Mouse (Mus musculus): Measurements from ENCODE around the gene Cdx2. TPM values are rescaled to one million over a fixed set of nuclear protein-coding genes. Genes with fewer than 3 reads are reported as not detected.

Cdx2 gene
- polyA plus RNA-seq, 1 experiment from 2014 or later: not detected

- H3K4me3 ChIP-seq: no peak overlapping the region
- 1% methylated on average over 39 of the region's 39 CpGs for WGBS
Measured at GRCm38 (mm10) chr5:147314646-147315431, 7.8 kb upstream of the Cdx2 start.

GRCm38 (mm10) chr5:147312830-147313685 is 6.0 kb upstream of the Cdx2 start:
- Histone ChIP-seq H3K4me3 (no peak overlapping the region), H3K4me2 (no peak overlapping the region), H3K9me3 (no peaks in the 10 kb centered on the region), H3K27ac (no peak overlapping the region), H3K27me3 (peaks cover 100% of the 10 kb centered on the region), H3K9ac (no peak overlapping the region), H3K4me1 (no peaks in the 10 kb centered on the region), H3K36me3 (no peaks in the 10 kb centered on the region)
- no peak for ATAC-seq (ENCODE audit: borderline replicate concordance, extremely low read depth, low FRiP score, low TSS enrichment)
- 1% methylated on average over 27 of the region's 27 CpGs for WGBS

More at GRCm38 (mm10) chr5:147314646-147315431, 7.8 kb upstream of the Cdx2 start:
- Histone ChIP-seq H3K27ac (no peak overlapping the region), H3K4me2 (no peak overlapping the region), H3K36me3 (no peaks in the 10 kb centered on the region), H3K9ac (no peak overlapping the region), H3K27me3 (peaks cover 99% of the 10 kb centered on the region), H3K4me1 (no peaks in the 10 kb centered on the region), H3K9me3 (no peaks in the 10 kb centered on the region)
- no peak for ATAC-seq (ENCODE audit: borderline replicate concordance, extremely low read depth, low FRiP score, low TSS enrichment)

- Histone ChIP-seq H3K27me3 (peaks cover 100% of the 10 kb centered on the region), H3K4me3 (no peak overlapping the region), H3K9me3 (no peaks in the 10 kb centered on the region), H3K4me2 (no peak overlapping the region), H3K9ac (no peak overlapping the region), H3K27ac (no peak overlapping the region), H3K4me1 (0 out of 2 replicates have a peak, but pooled peaks cover 6% of the 10 kb centered on the region), H3K36me3 (no peaks in the 10 kb centered on the region)
- ATAC-seq (ENCODE audit: borderline replicate concordance, extremely low read depth, low FRiP score, low TSS enrichment): no peak
- WGBS: no CpG with 5 or more reads among the region's 2 CpGs
Measured at GRCm38 (mm10) chr5:147309786-147310185, 2.7 kb upstream of the Cdx2 start.

- Histone ChIP-seq H3K4me2 (no peak overlapping the region), H3K4me3 (no peak overlapping the region), H3K9me3 (no peaks in the 10 kb centered on the region), H3K27ac (no peak overlapping the region), H3K4me1 (0 out of 2 replicates have a peak, but pooled peaks cover 6% of the 10 kb centered on the region), H3K27me3 (peaks cover 100% of the 10 kb centered on the region), H3K36me3 (no peaks in the 10 kb centered on the region), H3K9ac (no peak overlapping the region)
- WGBS: 7% methylated on average over 9 of the region's 9 CpGs
- no peak for ATAC-seq (ENCODE audit: borderline replicate concordance, extremely low read depth, low FRiP score, low TSS enrichment)
Measured at GRCm38 (mm10) chr5:147308451-147308850, 1.4 kb upstream of the Cdx2 start.

GRCm38 (mm10) chr5:147307398-147307785 is 322 bp upstream of the Cdx2 start:
- Histone ChIP-seq H3K4me2 (no peak overlapping the region), H3K36me3 (no peaks in the 10 kb centered on the region), H3K9ac (no peak overlapping the region), H3K9me3 (no peaks in the 10 kb centered on the region), H3K27me3 (peaks cover 100% of the 10 kb centered on the region), H3K4me1 (0 out of 2 replicates have a peak, but pooled peaks cover 6% of the 10 kb centered on the region), H3K27ac (no peak overlapping the region), H3K4me3 (no peak overlapping the region)
- whole genome bisulfite sequencing: 2% methylated on average over 12 of the region's 12 CpGs
- ATAC-seq (ENCODE audit: borderline replicate concordance, extremely low read depth, low FRiP score, low TSS enrichment): no peak

GRCm38 (mm10) chr5:147305856-147306637 is 1.0 kb downstream of the Cdx2 start:
- Histone ChIP-seq H3K4me2 (no peak overlapping the region; the same call in 1 of the 2 replicates), H3K9me3 (no peaks in the 10 kb centered on the region), H3K4me3 (peak overlapping the region; percentile 4; the same call in 1 of the 2 replicates), H3K36me3 (no peaks in the 10 kb centered on the region), H3K27ac (no peak overlapping the region), H3K27me3 (peaks cover 100% of the 10 kb centered on the region), H3K9ac (no peak overlapping the region), H3K4me1 (0 out of 2 replicates have a peak, but pooled peaks cover 9% of the 10 kb centered on the region)
- WGBS: under 1% methylated on average over 55 of the region's 58 CpGs
- no peak for ATAC-seq (ENCODE audit: borderline replicate concordance, extremely low read depth, low FRiP score, low TSS enrichment)

GRCm38 (mm10) chr5:147305166-147305565 is 1.9 kb downstream of the Cdx2 start:
- Histone ChIP-seq H3K9ac (no peak overlapping the region), H3K27ac (no peak overlapping the region), H3K36me3 (no peaks in the 10 kb centered on the region), H3K4me1 (peaks cover 16% of the 10 kb centered on the region; the same call in 1 of the 2 replicates), H3K4me3 (no peak overlapping the region), H3K4me2 (no peak overlapping the region), H3K27me3 (peaks cover 100% of the 10 kb centered on the region), H3K9me3 (no peaks in the 10 kb centered on the region)
- 2% methylated on average over 16 of the region's 16 CpGs for WGBS
- no peak for ATAC-seq (ENCODE audit: borderline replicate concordance, extremely low read depth, low FRiP score, low TSS enrichment)

GRCm38 (mm10) chr5:147304276-147305155 is 2.6 kb downstream of the Cdx2 start:
- no peak overlapping the region for H3K9ac ChIP-seq
- H3K27me3 ChIP-seq: peaks cover 100% of the 10 kb centered on the region
- 1% methylated on average over 54 of the region's 54 CpGs for WGBS
- no peak for ATAC-seq (ENCODE audit: borderline replicate concordance, extremely low read depth, low FRiP score, low TSS enrichment)
- H3K4me3 ChIP-seq: no peak overlapping the region
- no peaks in the 10 kb centered on the region for H3K36me3 ChIP-seq
- no peaks in the 10 kb centered on the region for H3K9me3 ChIP-seq
- peaks cover 22% of the 10 kb centered on the region for H3K4me1 ChIP-seq
- H3K4me2 ChIP-seq: no peak overlapping the region
- H3K27ac ChIP-seq: no peak overlapping the region

- 5% methylated on average over 13 of the region's 13 CpGs for WGBS
- Histone ChIP-seq H3K27ac (no peak overlapping the region), H3K9ac (no peak overlapping the region), H3K4me1 (peaks cover 26% of the 10 kb centered on the region), H3K27me3 (peaks cover 99% of the 10 kb centered on the region), H3K36me3 (no peaks in the 10 kb centered on the region), H3K4me2 (no peak overlapping the region), H3K9me3 (no peaks in the 10 kb centered on the region), H3K4me3 (no peak overlapping the region)
- no peak for ATAC-seq (ENCODE audit: borderline replicate concordance, extremely low read depth, low FRiP score, low TSS enrichment)
Measured at GRCm38 (mm10) chr5:147302746-147303400, 4.2 kb downstream of the Cdx2 start.

- H3K36me3 ChIP-seq: no peaks in the 10 kb centered on the region
- no peak overlapping the region for H3K27ac ChIP-seq
- WGBS: 7% methylated on average over 8 of the region's 8 CpGs
- H3K9ac ChIP-seq: no peak overlapping the region
- peaks cover 99% of the 10 kb centered on the region for H3K27me3 ChIP-seq
- no peak overlapping the region for H3K4me3 ChIP-seq
- H3K4me2 ChIP-seq: no peak overlapping the region
- ATAC-seq (ENCODE audit: borderline replicate concordance, extremely low read depth, low FRiP score, low TSS enrichment): no peak
- peaks cover 26% of the 10 kb centered on the region for H3K4me1 ChIP-seq
- H3K9me3 ChIP-seq: no peaks in the 10 kb centered on the region
Measured at GRCm38 (mm10) chr5:147302141-147302540, 4.9 kb downstream of the Cdx2 start.
